Mouse (Mus musculus): Measurements from ENCODE around the gene Trim71. TPM values are rescaled to one million over a fixed set of nuclear protein-coding genes. Genes with fewer than 3 reads are reported as not detected.
A peak's percentile ranks its signal among the peaks of the same experiment; 100 is the strongest.

The Trim71 gene
- not detected in 2 replicates for total RNA-seq (2015; ENCODE audit: low replicate concordance)
- total RNA-seq (2017; ENCODE audit: low replicate concordance) = not detected in 2 replicates

GRCm38 (mm10) chr9:114563761-114564606 is at the start of gene Trim71:
Trim71 (minus strand) TSS chr9:114564369.
- no peak for ATAC-seq (replicated peaks; ENCODE audit: low FRiP score, poor library complexity, severe bottlenecking)

GRCm38 (mm10) chr9:114613026-114613425 is 48.9 kb upstream of the Trim71 start:
- no peak for ATAC-seq (replicated peaks; ENCODE audit: low FRiP score, poor library complexity, severe bottlenecking)

GRCm38 (mm10) chr9:114612566-114612965 is 48.4 kb upstream of the Trim71 start:
- no peak for ATAC-seq (replicated peaks; ENCODE audit: low FRiP score, poor library complexity, severe bottlenecking)

- no peak for ATAC-seq (replicated peaks; ENCODE audit: low FRiP score, poor library complexity, severe bottlenecking)
These were observed 46.1 kb upstream of the Trim71 start for GRCm38 (mm10) chr9:114610266-114610665.

GRCm38 (mm10) chr9:114603876-114604540 is 39.8 kb upstream of the Trim71 start:
- no peak for ATAC-seq (replicated peaks; ENCODE audit: low FRiP score, poor library complexity, severe bottlenecking)

GRCm38 (mm10) chr9:114601096-114601495 is 36.9 kb upstream of the Trim71 start:
- ATAC-seq (replicated peaks; ENCODE audit: low FRiP score, poor library complexity, severe bottlenecking) = no peak

- no peak for ATAC-seq (replicated peaks; ENCODE audit: low FRiP score, poor library complexity, severe bottlenecking)
These were observed 20.8 kb upstream of the Trim71 start for GRCm38 (mm10) chr9:114585017-114585345.

GRCm38 (mm10) chr9:114584183-114585016 is 20.2 kb upstream of the Trim71 start:
- ATAC-seq (replicated peaks; ENCODE audit: low FRiP score, poor library complexity, severe bottlenecking) = no peak

GRCm38 (mm10) chr9:114583812-114584182 is 19.6 kb upstream of the Trim71 start:
- peak; percentile 54; the same call in 1 of the 2 replicates for ATAC-seq (replicated peaks; ENCODE audit: low FRiP score, poor library complexity, severe bottlenecking)

GRCm38 (mm10) chr9:114578646-114579045 is 14.5 kb upstream of the Trim71 start:
- no peak for ATAC-seq (replicated peaks; ENCODE audit: low FRiP score, poor library complexity, severe bottlenecking)

- ATAC-seq (replicated peaks; ENCODE audit: low FRiP score, poor library complexity, severe bottlenecking) = no peak; the same call in 1 of the 2 replicates
These were observed 11.8 kb upstream of the Trim71 start for GRCm38 (mm10) chr9:114576001-114576400.

- ATAC-seq (replicated peaks; ENCODE audit: low FRiP score, poor library complexity, severe bottlenecking) = no peak
These were observed 9.4 kb upstream of the Trim71 start for GRCm38 (mm10) chr9:114573528-114573927.

- ATAC-seq (replicated peaks; ENCODE audit: low FRiP score, poor library complexity, severe bottlenecking) = no peak
These were observed 4.7 kb upstream of the Trim71 start for GRCm38 (mm10) chr9:114568682-114569474.

- ATAC-seq (replicated peaks; ENCODE audit: low FRiP score, poor library complexity, severe bottlenecking) = no peak
These were observed 498 bp upstream of the Trim71 start for GRCm38 (mm10) chr9:114564667-114565066.

- ATAC-seq (replicated peaks; ENCODE audit: low FRiP score, poor library complexity, severe bottlenecking) = no peak
These were observed 1.0 kb downstream of the Trim71 start for GRCm38 (mm10) chr9:114562919-114563751.

GRCm38 (mm10) chr9:114562031-114562918 is 1.9 kb downstream of the Trim71 start:
- no peak for ATAC-seq (replicated peaks; ENCODE audit: low FRiP score, poor library complexity, severe bottlenecking)

- ATAC-seq (replicated peaks; ENCODE audit: low FRiP score, poor library complexity, severe bottlenecking) = no peak
These were observed 2.5 kb downstream of the Trim71 start for GRCm38 (mm10) chr9:114561671-114561971.

All from erythroblast, adult 5-6 weeks (primary cell).